Mouse (Mus musculus) liver, adult 2 months (tissue): ENCODE data around the gene Urah. TPM values are rescaled to one million over a fixed set of nuclear protein-coding genes. Genes with fewer than 3 reads are reported as not detected.
A peak's percentile ranks its signal among the peaks of the same experiment; 100 is the strongest.

Source experiments
- DNase-seq: peaks from one replicate; pipeline ENCODE4 v3.0.0-alpha.2; 2011; ENCODE audit warnings: low read depth, low spot score; ENCODE audit errors: extremely low read depth
- H3K27ac ChIP-seq: fragments of 200-500 bp; replicated peaks from 2 replicates; pipeline ENCODE4 v1.5.1; 2012; ENCODE audit warnings: low read depth, mild to moderate bottlenecking, control low read depth, inconsistent platforms, low read length; ENCODE audit not compliant: insufficient read depth
- H3K27me3 ChIP-seq: fragments of 200-500 bp; 2 replicates; pipeline ENCODE4 v1.6.1; 2012; ENCODE audit warnings: mild to moderate bottlenecking, moderate library complexity, low read length, inconsistent platforms; ENCODE audit not compliant: control insufficient read depth, insufficient read depth
- H3K36me3 ChIP-seq: fragments of 200-500 bp; 2 replicates; pipeline ENCODE4 v1.6.1; 2012; ENCODE audit warnings: low read length, inconsistent platforms; ENCODE audit not compliant: control insufficient read depth, insufficient read depth
- H3K4me1 ChIP-seq: fragments of 200-500 bp; 2 replicates; pipeline ENCODE4 v1.6.1; 2011; ENCODE audit warnings: low read length; ENCODE audit not compliant: control insufficient read depth, insufficient read depth
- H3K4me3 ChIP-seq: fragments of 200-500 bp; 2 replicates; pipeline ENCODE4 v1.5.1; 2011; ENCODE audit warnings: low read depth, mild to moderate bottlenecking, control low read depth, low read length, moderate library complexity; ENCODE audit not compliant: insufficient read depth
- H3K79me2 ChIP-seq: fragments of 200-500 bp; 2 replicates; pipeline ENCODE4 v1.6.1; 2012; ENCODE audit warnings: inconsistent platforms, mild to moderate bottlenecking, low read length, moderate library complexity; ENCODE audit not compliant: control insufficient read depth, insufficient read depth
- H3K9ac ChIP-seq: fragments of 200-500 bp; 2 replicates; pipeline ENCODE4 v1.6.1; 2012; ENCODE audit warnings: low read depth, mild to moderate bottlenecking, control low read depth, inconsistent platforms, low read length
- CTCF ChIP-seq: fragments of 200-500 bp; IDR thresholded peaks from 2 replicates; pipeline ENCODE4 v1.5.1; 2011; ENCODE audit warnings: low read depth, low read length, control low read depth
- POLR2A ChIP-seq: fragments of 200-500 bp; IDR thresholded peaks from 2 replicates; pipeline ENCODE4 v1.6.1; 2011; ENCODE audit warnings: low read length, control low read depth; ENCODE audit not compliant: insufficient read depth; ENCODE audit errors: extremely low read depth
- WGBS: fragments of 180-500 bp; shearing (Covaris S2); methylation state at CpG from one replicate; pipeline ENCODE4 v1.1.7; 2018; 5-methylcytosine and 5-hydroxymethylcytosine counted together
- polyA plus RNA-seq: library from polyadenylated mRNA; depleted of rRNA; stranded (reverse); fragments of >200 nt; gene quantifications from 2 replicates; pipeline ENCODE4 v1.2.3, GENCODE M21; 2012; rRNA removed
- total RNA-seq: library from RNA; depleted of rRNA; stranded (reverse); fragments of >200 nt; gene quantifications from 2 replicates; pipeline ENCODE4 v1.2.3, GENCODE M21; 2014; rRNA removed

The Urah gene
- total and polyA plus RNA-seq, 2 experiments: 549 to 1,096 TPM

GRCm38 (mm10) chr7:140881696-140882468 lies 47.1 kb downstream of the Urah start, which contains the start of the genes Psmd13 and Sirt3:
Psmd13 (plus strand) TSS chr7:140881968.
Sirt3 (minus strand) TSS chr7:140882309.
- Histone ChIP-seq H3K79me2 (peaks cover 24% of the 10 kb centered on the region), H3K27me3 (no peaks in the 10 kb centered on the region), H3K4me1 (peaks cover 8% of the 10 kb centered on the region), H3K4me3 (peak within 1 kb of the TSS; percentile 97), H3K36me3 (peaks cover 15% of the 10 kb centered on the region), H3K9ac (peak within 1 kb of the TSS; percentile 90), H3K27ac (peak within 1 kb of the TSS; percentile 99)
- DNase-seq: peak; percentile 79
- TF ChIP-seq CTCF (no peak), POLR2A (peak; percentile 92)
- WGBS: under 1% methylated on average over 59 of the region's 59 CpGs

GRCm38 (mm10) chr7:140882469-140882803 lies 47.6 kb downstream of the Urah start:
- no peaks in the 10 kb centered on the region for H3K27me3 ChIP-seq
- H3K4me1 ChIP-seq: peaks cover 8% of the 10 kb centered on the region
- H3K4me3 ChIP-seq: peak overlapping the region; percentile 97
- TF ChIP-seq POLR2A: no peak
- TF ChIP-seq CTCF: no peak
- WGBS: 0% methylated on average over 12 of the region's 12 CpGs
- DNase-seq: no peak
- H3K79me2 ChIP-seq: peaks cover 23% of the 10 kb centered on the region
- peak overlapping the region; percentile 49; the same call in 1 of the 2 replicates for H3K27ac ChIP-seq
- H3K36me3 ChIP-seq: peaks cover 16% of the 10 kb centered on the region
- peak overlapping the region; percentile 89 for H3K9ac ChIP-seq

Other genes with a start within 250 kb of the Urah start
- gene Olfr46, start 233.7 kb upstream of the Urah start, total RNA-seq: under 0.01 TPM in 1 of 2 replicates, not detected in the other
- not detected in 2 replicates for gene Olfr46, start 233.7 kb upstream of the Urah start, polyA plus RNA-seq
- gene Olfr61, start 206.0 kb upstream of the Urah start, total RNA-seq: not detected in 2 replicates
- not detected in 2 replicates for gene Olfr61, start 206.0 kb upstream of the Urah start, polyA plus RNA-seq
- gene Olfr53, start 188.6 kb upstream of the Urah start, total RNA-seq: not detected in 2 replicates
- not detected in 2 replicates for gene Olfr53, start 188.6 kb upstream of the Urah start, polyA plus RNA-seq
- under 0.01 TPM in 1 of 2 replicates, not detected in the other for gene Olfr539, start 175.1 kb upstream of the Urah start, total RNA-seq
- not detected in 2 replicates for gene Olfr539, start 175.1 kb upstream of the Urah start, polyA plus RNA-seq
- not detected in 2 replicates for gene Olfr45, start 153.1 kb upstream of the Urah start, total RNA-seq
- gene Olfr45, start 153.1 kb upstream of the Urah start, polyA plus RNA-seq: not detected in 2 replicates
- not detected in 2 replicates for gene Olfr541, start 137.8 kb upstream of the Urah start, total RNA-seq
- 0.07 TPM in 1 of 2 replicates, not detected in the other for gene Olfr541, start 137.8 kb upstream of the Urah start, polyA plus RNA-seq
- 3,097 and 4,003 TPM in 2 replicates for gene Cyp2e1, start 71.3 kb upstream of the Urah start, total RNA-seq
- gene Cyp2e1, start 71.3 kb upstream of the Urah start, polyA plus RNA-seq: 2,786 and 2,859 TPM in 2 replicates
- not detected in 2 replicates for gene Syce1, start 47.2 kb upstream of the Urah start, total RNA-seq
- 0.07 TPM in 1 of 2 replicates, not detected in the other for gene Syce1, start 47.2 kb upstream of the Urah start, polyA plus RNA-seq
- 1.0 TPM in 2 replicates for gene Zfp941, start 12.8 kb upstream of the Urah start, total RNA-seq
- 0.34 and 0.77 TPM in 2 replicates for gene Zfp941, start 12.8 kb upstream of the Urah start, polyA plus RNA-seq
- 0.46 TPM in 1 of 2 replicates, not detected in the other for gene Scgb1c1, start 10.5 kb downstream of the Urah start, total RNA-seq
- gene Scgb1c1, start 10.5 kb downstream of the Urah start, polyA plus RNA-seq: 1.0 TPM in 1 of 2 replicates, not detected in the other
- gene Odf3, start 12.8 kb downstream of the Urah start, total RNA-seq: not detected in 2 replicates
- gene Odf3, start 12.8 kb downstream of the Urah start, polyA plus RNA-seq: not detected in 2 replicates
- 0.60 and 1.4 TPM in 2 replicates for gene Gm45785, start 21.3 kb downstream of the Urah start, total RNA-seq
- not detected in 2 replicates for gene Gm45785, start 21.3 kb downstream of the Urah start, polyA plus RNA-seq
- gene Ric8a, start 21.9 kb downstream of the Urah start, total RNA-seq: 17.5 and 20.3 TPM in 2 replicates
- 24.6 and 34.4 TPM in 2 replicates for gene Ric8a, start 21.9 kb downstream of the Urah start, polyA plus RNA-seq
- gene Bet1l, start 22.6 kb downstream of the Urah start, total RNA-seq: 15.0 and 15.4 TPM in 2 replicates
- gene Bet1l, start 22.6 kb downstream of the Urah start, polyA plus RNA-seq: 22.1 and 29.2 TPM in 2 replicates
- 83.6 and 102 TPM in 2 replicates for gene Psmd13, start 47.0 kb downstream of the Urah start, total RNA-seq
- gene Psmd13, start 47.0 kb downstream of the Urah start, polyA plus RNA-seq: 51.1 and 58.2 TPM in 2 replicates
- 134 and 150 TPM in 2 replicates for gene Sirt3, start 47.3 kb downstream of the Urah start, total RNA-seq
- gene Sirt3, start 47.3 kb downstream of the Urah start, polyA plus RNA-seq: 155 TPM in 2 replicates
- 0.55 and 0.81 TPM in 2 replicates for gene Cox8b, start 65.4 kb downstream of the Urah start, total RNA-seq
- gene Cox8b, start 65.4 kb downstream of the Urah start, polyA plus RNA-seq: not detected in 2 replicates
- 28.9 and 33.4 TPM in 2 replicates for gene Nlrp6, start 85.9 kb downstream of the Urah start, total RNA-seq
- 72.9 and 119 TPM in 2 replicates for gene Nlrp6, start 85.9 kb downstream of the Urah start, polyA plus RNA-seq
- gene Pgghg, start 106.4 kb downstream of the Urah start, total RNA-seq: 16.6 and 19.1 TPM in 2 replicates
- gene Pgghg, start 106.4 kb downstream of the Urah start, polyA plus RNA-seq: 41.3 and 43.3 TPM in 2 replicates
- gene Ifitm5, start 115.3 kb downstream of the Urah start, total RNA-seq: 0.40 and 0.55 TPM in 2 replicates
- gene Ifitm5, start 115.3 kb downstream of the Urah start, polyA plus RNA-seq: 0.76 and 1.0 TPM in 2 replicates
- gene Gm45717, start 120.9 kb downstream of the Urah start, total RNA-seq: not detected in 2 replicates
- gene Gm45717, start 120.9 kb downstream of the Urah start, polyA plus RNA-seq: not detected in 2 replicates
- gene Ifitm2, start 121.0 kb downstream of the Urah start, total RNA-seq: 270 and 282 TPM in 2 replicates
- gene Ifitm2, start 121.0 kb downstream of the Urah start, polyA plus RNA-seq: 968 and 1,028 TPM in 2 replicates
- 11.2 and 11.3 TPM in 2 replicates for gene Ifitm1, start 132.2 kb downstream of the Urah start, total RNA-seq
- gene Ifitm1, start 132.2 kb downstream of the Urah start, polyA plus RNA-seq: 48.6 and 79.4 TPM in 2 replicates
- gene Ifitm3, start 175.8 kb downstream of the Urah start, total RNA-seq: 296 and 392 TPM in 2 replicates
- 848 and 1,254 TPM in 2 replicates for gene Ifitm3, start 175.8 kb downstream of the Urah start, polyA plus RNA-seq
- 0.81 and 0.83 TPM in 2 replicates for gene Ifitm6, start 182.9 kb downstream of the Urah start, total RNA-seq
- 0.72 and 1.7 TPM in 2 replicates for gene Ifitm6, start 182.9 kb downstream of the Urah start, polyA plus RNA-seq
- not detected in 2 replicates for gene Gm17387, start 194.1 kb downstream of the Urah start, total RNA-seq
- not detected in 2 replicates for gene Gm17387, start 194.1 kb downstream of the Urah start, polyA plus RNA-seq
- 0.09 TPM in 1 of 2 replicates, not detected in the other for gene B4galnt4, start 226.1 kb downstream of the Urah start, total RNA-seq
- gene B4galnt4, start 226.1 kb downstream of the Urah start, polyA plus RNA-seq: 0.04 and 0.10 TPM in 2 replicates
- gene Pkp3, start 243.2 kb downstream of the Urah start, total RNA-seq: 0.60 and 0.83 TPM in 2 replicates
- 1.9 and 2.0 TPM in 2 replicates for gene Pkp3, start 243.2 kb downstream of the Urah start, polyA plus RNA-seq